Mouse (Mus musculus) intestine, postnatal 0 days (tissue): ENCODE measurements around the gene Zfp9. TPM values are rescaled to one million over a fixed set of nuclear protein-coding genes. Genes with fewer than 3 reads are reported as not detected.

ENCODE experiments used
- ATAC-seq: fragments of 200-750 bp; cut with Nextera tagmentation; 2 replicates; pipeline ENCODE4 v1.8.0; 2017; ENCODE audit warnings: mild to moderate bottlenecking, moderate TSS enrichment, moderate library complexity
- H3K27ac ChIP-seq: fragments of 300-500 bp; sonication (generic); 2 replicates; pipeline ENCODE4 v1.5.1; 2014; ENCODE audit warnings: mild to moderate bottlenecking, low read depth, low read length, moderate library complexity
- H3K27me3 ChIP-seq: fragments of 300-500 bp; sonication (generic); replicated peaks from 2 replicates; pipeline ENCODE4 v1.6.1; 2014; ENCODE audit warnings: low read length, mixed read lengths; ENCODE audit not compliant: control insufficient read depth, insufficient read depth
- H3K36me3 ChIP-seq: fragments of 300-500 bp; sonication (generic); 2 replicates; pipeline ENCODE4 v1.6.1; 2014; ENCODE audit warnings: mild to moderate bottlenecking, moderate library complexity; ENCODE audit not compliant: control insufficient read depth, insufficient read depth
- H3K4me1 ChIP-seq: fragments of 300-500 bp; sonication (generic); replicated peaks from 2 replicates; pipeline ENCODE4 v1.6.1; 2014; ENCODE audit warnings: antibody characterized with exemption, low read length, mixed read lengths; ENCODE audit not compliant: control insufficient read depth, insufficient read depth
- H3K4me2 ChIP-seq: fragments of 300-500 bp; sonication (generic); replicated peaks from 2 replicates; pipeline ENCODE4 v1.6.1; 2014; ENCODE audit warnings: low read depth, mild to moderate bottlenecking, moderate library complexity
- H3K4me3 ChIP-seq: fragments of 300-500 bp; sonication (generic); 2 replicates; pipeline ENCODE4 v1.5.1; 2014; ENCODE audit warnings: low read depth, low read length
- H3K9ac ChIP-seq: fragments of 300-500 bp; sonication (generic); 2 replicates; pipeline ENCODE4 v1.6.1; 2014; ENCODE audit warnings: mild to moderate bottlenecking, low read depth, low read length
- H3K9me3 ChIP-seq: fragments of 300-500 bp; sonication (generic); 2 replicates; pipeline ENCODE4 v1.6.1; 2016; ENCODE audit warnings: mixed run types; ENCODE audit not compliant: control insufficient read depth
- CTCF ChIP-seq: sonication (generic); IDR thresholded peaks from 2 replicates; pipeline ENCODE4 v1.5.1; 2016; ENCODE audit warnings: low read depth, mild to moderate bottlenecking, control low read depth, antibody characterized with exemption, moderate library complexity
- WGBS: fragments of 180-500 bp; shearing (Covaris S2); extraction: QIAGEN DNeasy Blood & Tissue Kit; methylation state at CpG from one replicate; pipeline ENCODE4 v1.1.7; 2014; 5-methylcytosine and 5-hydroxymethylcytosine counted together
- polyA plus RNA-seq: library from polyadenylated mRNA; unstranded; fragments of >200 nt; fragmentation: Nextera tagmentation; extraction: Ambion mirVana; gene quantifications from 2 replicates; pipeline ENCODE4 v1.2.1, GENCODE M21; 2015

The Zfp9 gene
- polyA plus RNA-seq, 1 experiment from 2014 or later: 2.1 TPM

DNA sequence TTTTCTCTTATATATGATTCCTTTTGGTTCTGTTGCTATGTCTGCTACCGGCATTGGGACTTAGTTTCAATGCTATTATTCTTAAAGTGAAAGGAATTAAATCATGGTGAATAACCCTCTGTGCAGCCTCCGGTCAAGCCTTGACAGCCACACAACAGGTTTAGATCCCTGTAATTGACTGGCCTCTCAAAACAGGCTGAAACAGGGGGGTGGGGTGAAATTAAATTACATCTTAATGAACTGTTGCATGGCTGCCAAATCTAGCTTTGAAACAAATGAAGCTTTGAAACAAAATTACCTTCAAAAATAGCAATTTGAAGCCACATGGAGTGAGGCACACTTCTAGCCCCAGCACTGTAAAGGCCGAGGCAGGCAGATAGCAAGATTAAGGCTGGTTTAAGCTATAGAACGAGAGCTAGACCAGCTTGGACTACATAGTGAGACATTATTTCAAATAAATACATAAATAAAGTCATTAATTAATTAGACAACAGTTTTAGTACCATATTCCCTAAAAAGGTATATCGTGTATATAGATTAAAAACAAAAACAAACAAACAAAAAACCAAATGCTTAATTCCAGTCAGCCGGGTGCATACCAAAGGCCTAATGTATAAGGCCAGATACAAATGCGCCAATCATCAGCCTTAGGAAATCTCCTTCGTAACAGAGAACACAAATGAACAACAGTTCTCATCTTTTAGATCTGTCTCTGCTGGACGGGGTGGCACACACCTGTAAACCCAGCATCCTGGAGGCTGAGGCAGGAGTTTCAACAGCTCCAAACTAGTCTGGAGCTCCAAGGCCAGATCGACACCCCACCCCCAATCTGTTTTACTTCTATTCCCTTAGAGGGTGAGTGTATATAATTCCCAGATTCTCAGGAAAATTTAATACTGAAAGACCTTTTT, 990 bp downstream of the Zfp9 start:
- Histone ChIP-seq H3K9ac (peak overlapping the region; percentile 65), H3K27ac (peak overlapping the region; percentile 68; the same call in 1 of the 2 replicates), H3K4me2 (peak overlapping the region; percentile 62), H3K4me3 (peak overlapping the region; percentile 50), H3K4me1 (no peaks in the 10 kb centered on the region), H3K27me3 (peaks cover 7% of the 10 kb centered on the region; the same call in 1 of the 2 replicates), H3K36me3 (no peaks in the 10 kb centered on the region), H3K9me3 (no peaks in the 10 kb centered on the region)
- no peak for TF ChIP-seq CTCF
- WGBS: 49% methylated on average over 10 of the region's 10 CpGs
- no peak; the same call in 1 of the 2 replicates for ATAC-seq

DNA sequence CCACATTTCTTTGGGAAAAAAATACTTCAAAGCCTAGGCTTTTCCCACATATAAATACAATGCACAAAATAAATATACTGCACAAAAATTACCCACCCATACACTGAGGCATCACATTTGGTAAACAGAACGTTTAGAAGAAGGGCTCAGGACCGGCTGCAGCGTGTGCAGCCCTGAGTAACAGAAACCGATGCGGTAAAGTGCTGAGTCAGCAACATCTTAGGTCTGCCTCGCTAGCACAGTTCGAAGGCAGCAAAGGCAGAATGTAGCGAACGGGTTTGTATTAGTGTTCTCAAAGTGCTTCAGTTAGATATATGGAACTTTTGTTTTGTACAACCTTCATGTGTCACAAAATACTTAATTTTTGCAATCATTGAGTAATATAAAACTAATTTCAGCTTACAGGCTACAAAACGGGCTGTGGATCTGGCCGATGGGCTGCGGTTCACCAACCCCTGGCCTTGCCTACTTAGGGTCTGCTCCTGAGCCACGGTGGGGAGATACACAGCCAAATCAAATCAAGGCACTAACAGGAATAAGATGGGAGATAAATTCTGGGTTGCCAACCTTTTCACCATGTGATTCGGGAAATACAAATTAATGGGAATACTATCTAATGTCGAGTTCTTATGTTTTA, 16.9 kb downstream of the Zfp9 start:
- Histone ChIP-seq H3K27ac (no peak overlapping the region), H3K9me3 (no peaks in the 10 kb centered on the region), H3K9ac (no peak overlapping the region), H3K4me3 (no peak overlapping the region), H3K27me3 (no peaks in the 10 kb centered on the region), H3K36me3 (no peaks in the 10 kb centered on the region), H3K4me1 (no peaks in the 10 kb centered on the region), H3K4me2 (no peak overlapping the region)
- TF ChIP-seq CTCF: no peak
- ATAC-seq: no peak
- WGBS: 81% methylated on average over 15 of the region's 15 CpGs

DNA sequence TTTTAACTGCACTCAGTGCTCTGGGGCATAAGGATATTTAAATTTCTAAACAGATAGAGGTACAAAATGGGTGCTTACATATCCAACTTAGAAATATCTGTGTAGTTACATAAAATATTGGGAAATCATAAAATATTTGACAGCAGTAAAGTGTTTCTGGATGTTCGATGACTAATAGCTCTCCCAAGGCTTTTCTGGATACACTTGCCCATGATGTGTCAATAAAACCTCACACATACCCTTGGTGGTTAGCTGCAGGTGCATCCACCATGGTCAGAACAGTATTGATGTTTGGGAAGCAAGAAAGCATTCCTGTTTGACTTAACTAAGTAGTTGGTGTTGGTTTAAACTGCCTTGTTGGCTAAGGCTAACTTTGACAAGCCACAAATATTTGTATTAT, 21.4 kb downstream of the Zfp9 start:
- H3K9me3 ChIP-seq: no peaks in the 10 kb centered on the region
- H3K36me3 ChIP-seq: no peaks in the 10 kb centered on the region
- WGBS: 88% methylated on average over 1 of the region's 1 CpGs
- no peak overlapping the region for H3K9ac ChIP-seq
- no peak overlapping the region for H3K4me2 ChIP-seq
- 0 out of 2 replicates have a peak, but pooled peaks cover 4% of the 10 kb centered on the region for H3K4me1 ChIP-seq
- no peak overlapping the region for H3K27ac ChIP-seq
- no peaks in the 10 kb centered on the region for H3K27me3 ChIP-seq
- TF ChIP-seq CTCF: no peak
- ATAC-seq: no peak
- H3K4me3 ChIP-seq: no peak overlapping the region

DNA sequence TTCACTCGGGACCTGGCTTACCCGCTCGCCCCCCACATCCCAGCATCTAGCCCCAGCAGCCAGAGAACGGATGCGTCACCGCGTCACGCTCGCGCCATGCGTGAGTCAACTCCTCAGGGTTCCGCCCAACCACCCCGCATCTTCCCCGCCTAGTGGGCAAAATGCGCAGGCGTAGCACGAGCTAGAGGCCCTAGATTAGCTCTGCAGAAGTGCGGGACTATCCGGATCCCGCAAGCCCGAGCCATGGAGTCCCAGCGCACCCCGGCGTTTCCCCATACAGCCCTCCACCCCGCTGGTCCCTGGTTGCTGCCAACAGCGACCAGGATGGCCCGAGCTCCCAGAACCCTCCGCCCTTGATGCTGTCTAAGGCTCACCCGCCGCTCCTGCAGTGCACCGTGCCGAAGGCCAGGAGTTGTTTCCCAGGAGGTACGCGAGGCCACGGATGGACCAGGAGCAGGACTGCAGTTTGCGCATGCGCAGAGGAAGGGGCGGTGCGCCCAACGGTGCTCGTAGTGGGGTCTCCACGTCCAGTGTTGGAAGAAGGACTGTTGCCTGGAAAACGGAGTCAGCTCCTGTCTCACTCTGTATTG, 24.0 kb downstream of the Zfp9 start, which contains the start of gene Zfp248:
Zfp248 (minus strand) TSS at position 487 of the 590 bp plus-strand sequence.
- peak; percentile 90 for ATAC-seq
- Histone ChIP-seq H3K9me3 (no peaks in the 10 kb centered on the region), H3K4me3 (peak within 1 kb of the TSS; percentile 70), H3K36me3 (no peaks in the 10 kb centered on the region), H3K4me1 (0 out of 2 replicates have a peak, but pooled peaks cover 4% of the 10 kb centered on the region), H3K4me2 (peak within 1 kb of the TSS; percentile 92), H3K27me3 (no peaks in the 10 kb centered on the region), H3K9ac (peak within 1 kb of the TSS; percentile 71), H3K27ac (peak within 1 kb of the TSS; percentile 73)
- WGBS: under 1% methylated on average over 43 of the region's 43 CpGs
- peak; percentile 71 for TF ChIP-seq CTCF

DNA sequence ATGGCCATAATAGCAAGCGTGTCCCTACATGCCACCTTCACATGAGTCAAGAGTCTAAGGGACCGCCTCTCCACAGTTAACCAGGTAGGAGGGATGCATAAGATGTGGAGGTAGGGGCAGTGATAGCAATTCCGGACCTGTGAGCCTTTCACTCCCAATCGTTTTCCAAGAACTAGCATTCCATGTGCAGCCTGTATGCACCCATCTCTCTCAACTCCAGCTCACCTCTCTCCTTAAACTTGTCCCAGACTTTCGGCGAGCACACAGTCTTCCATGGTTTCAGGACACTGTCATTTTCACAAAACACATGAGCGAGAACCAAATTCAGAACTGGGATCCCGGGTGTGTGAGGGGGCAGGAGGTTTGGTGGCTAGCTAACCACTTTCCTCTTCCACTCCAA, 24.7 kb downstream of the Zfp9 start:
- no peak for TF ChIP-seq CTCF
- peak overlapping the region; percentile 70 for H3K4me3 ChIP-seq
- no peaks in the 10 kb centered on the region for H3K36me3 ChIP-seq
- no peaks in the 10 kb centered on the region for H3K27me3 ChIP-seq
- 34% methylated on average over 8 of the region's 8 CpGs for WGBS
- ATAC-seq: no peak
- H3K4me1 ChIP-seq: 0 out of 2 replicates have a peak, but pooled peaks cover 4% of the 10 kb centered on the region
- no peaks in the 10 kb centered on the region for H3K9me3 ChIP-seq
- no peak overlapping the region for H3K27ac ChIP-seq
- peak overlapping the region; percentile 92 for H3K4me2 ChIP-seq
- peak overlapping the region; percentile 71; the same call in 1 of the 2 replicates for H3K9ac ChIP-seq

DNA sequence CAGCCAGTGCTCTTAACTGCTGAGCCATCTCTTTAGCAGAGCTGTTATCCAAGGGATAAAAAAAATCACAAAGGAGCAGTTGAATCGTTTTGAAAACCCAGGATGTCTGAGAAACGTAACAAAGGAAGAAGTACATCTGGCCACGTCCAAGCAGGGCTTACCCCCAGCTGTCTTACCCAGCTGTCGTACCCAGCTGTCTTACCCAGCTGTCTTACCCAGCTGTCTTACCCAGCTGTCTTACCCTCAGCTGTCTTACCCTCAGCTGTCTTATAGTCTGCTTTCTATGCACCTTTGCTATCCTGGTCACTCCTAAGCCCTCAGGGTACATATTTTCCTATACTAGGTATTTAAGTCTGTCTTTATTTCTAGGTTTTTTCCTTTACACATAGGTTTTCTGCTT, 47.6 kb downstream of the Zfp9 start:
- Histone ChIP-seq H3K4me2 (no peak overlapping the region), H3K27ac (no peak overlapping the region), H3K9me3 (no peaks in the 10 kb centered on the region), H3K4me1 (no peaks in the 10 kb centered on the region), H3K27me3 (no peaks in the 10 kb centered on the region), H3K9ac (no peak overlapping the region), H3K4me3 (no peak overlapping the region), H3K36me3 (no peaks in the 10 kb centered on the region)
- WGBS: 87% methylated on average over 4 of the region's 4 CpGs
- no peak for ATAC-seq
- TF ChIP-seq CTCF: no peak
